Mouse (Mus musculus) G1E (cell line): ENCODE data around the gene Lysmd1. TPM values are rescaled to one million over a fixed set of nuclear protein-coding genes. Genes with fewer than 3 reads are reported as not detected.
A peak's percentile ranks its signal among the peaks of the same experiment; 100 is the strongest.

ENCODE experiments used
- ATAC-seq: 2 replicates; pipeline ENCODE4 v1.8.0; 2016; ENCODE audit warnings: mild to moderate bottlenecking; ENCODE audit not compliant: insufficient number of reproducible peaks, poor library complexity, low FRiP score, severe bottlenecking; ENCODE audit errors: extremely low read depth
- DNase-seq: peaks from one replicate; pipeline ENCODE4 v3.0.0; 2012; ENCODE audit warnings: low spot score
- H3K27me3 ChIP-seq: 2 replicates; pipeline ENCODE4 v1.6.1; 2012; ENCODE audit warnings: mild to moderate bottlenecking, low read length, inconsistent platforms; ENCODE audit not compliant: insufficient read depth
- H3K36me3 ChIP-seq: replicated peaks from 2 replicates; pipeline ENCODE3; 2012; ENCODE audit warnings: mild to moderate bottlenecking, inconsistent platforms
- H3K4me1 ChIP-seq: 2 replicates; pipeline ENCODE4 v1.6.1; 2012; ENCODE audit warnings: low read depth, low read length, inconsistent platforms, mixed read lengths; ENCODE audit not compliant: insufficient read depth
- H3K4me3 ChIP-seq: 2 replicates; pipeline ENCODE4 v1.5.1; 2012; ENCODE audit warnings: low read depth, mild to moderate bottlenecking, inconsistent platforms, low read length, moderate library complexity, mixed read lengths
- H3K9me3 ChIP-seq: replicated peaks from 2 replicates; pipeline ENCODE4 v1.6.1; 2012; ENCODE audit warnings: inconsistent platforms
- CTCF ChIP-seq: IDR thresholded peaks from 2 replicates; pipeline ENCODE4 v1.5.1; 2012; ENCODE audit warnings: low read depth, low read length, inconsistent platforms, mixed read lengths
- GATA1 ChIP-seq: IDR thresholded peaks from 2 replicates; pipeline ENCODE4 v1.6.1; 2012; ENCODE audit warnings: borderline replicate concordance, low read length, inconsistent platforms, mixed read lengths
- GATA2 ChIP-seq: IDR thresholded peaks from 2 replicates; pipeline ENCODE4 v1.6.1; 2012; ENCODE audit warnings: low read depth, low read length, inconsistent platforms, borderline replicate concordance
- POLR2AphosphoS5 ChIP-seq: IDR thresholded peaks from 2 replicates; pipeline ENCODE4 v1.6.1; 2012; ENCODE audit warnings: low read depth, low read length, inconsistent platforms; ENCODE audit not compliant: insufficient replicate concordance
- TAL1 ChIP-seq: conservative IDR thresholded peaks from 2 replicates; pipeline ENCODE4 v1.6.1; 2012; ENCODE audit warnings: low read depth, low read length, inconsistent platforms, mixed read lengths
- polyA plus RNA-seq: library from polyadenylated mRNA; stranded (reverse); fragments of >175 nt; gene quantifications from 2 replicates; pipeline ENCODE4 v1.2.3, GENCODE M21; 2012
- total RNA-seq, 2 experiments: library from RNA; stranded (forward) in 1 of 2; stranded (reverse) in 1 of 2; fragments of 200-1000 nt in 1 of 2; fragments of >200 nt in 1 of 2; fragmentation: Nextera tagmentation in 1 of 2; gene quantifications; 2 replicates each; pipeline ENCODE4 v1.2.3; 2014 to 2017

The Lysmd1 gene
- total and polyA plus RNA-seq, 3 experiments: 5.9 to 11.1 (median 7.4) TPM

DNA sequence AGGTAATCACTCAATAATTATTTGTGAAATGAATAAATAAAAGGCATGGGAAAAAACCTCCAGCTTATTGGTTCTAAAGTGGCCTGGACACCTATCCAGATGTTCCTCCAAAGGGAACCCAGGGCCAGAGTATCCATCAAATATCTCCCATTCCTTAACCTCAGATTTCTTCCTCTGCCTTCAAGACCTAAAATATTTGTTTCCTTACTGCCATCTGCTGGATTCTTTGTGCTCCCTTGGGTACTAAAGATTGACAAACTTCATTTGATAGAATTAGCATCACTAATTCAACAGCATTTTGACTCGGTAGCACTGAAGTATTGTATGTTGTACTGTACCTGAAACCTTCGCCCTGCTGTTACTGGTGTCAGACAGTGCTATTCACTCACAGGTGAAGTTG lies 26.0 kb upstream of the Lysmd1 start:
- H3K4me3 ChIP-seq: no peak overlapping the region
- no peak for DNase-seq
- no peaks in the 10 kb centered on the region for H3K27me3 ChIP-seq
- ATAC-seq: no peak
- no peaks in the 10 kb centered on the region for H3K9me3 ChIP-seq
- H3K4me1 ChIP-seq: peaks cover 46% of the 10 kb centered on the region
- H3K36me3 ChIP-seq: peaks cover 18% of the 10 kb centered on the region
- TF ChIP-seq GATA2 (no peak), GATA1 (no peak), CTCF (no peak), TAL1 (no peak)

DNA sequence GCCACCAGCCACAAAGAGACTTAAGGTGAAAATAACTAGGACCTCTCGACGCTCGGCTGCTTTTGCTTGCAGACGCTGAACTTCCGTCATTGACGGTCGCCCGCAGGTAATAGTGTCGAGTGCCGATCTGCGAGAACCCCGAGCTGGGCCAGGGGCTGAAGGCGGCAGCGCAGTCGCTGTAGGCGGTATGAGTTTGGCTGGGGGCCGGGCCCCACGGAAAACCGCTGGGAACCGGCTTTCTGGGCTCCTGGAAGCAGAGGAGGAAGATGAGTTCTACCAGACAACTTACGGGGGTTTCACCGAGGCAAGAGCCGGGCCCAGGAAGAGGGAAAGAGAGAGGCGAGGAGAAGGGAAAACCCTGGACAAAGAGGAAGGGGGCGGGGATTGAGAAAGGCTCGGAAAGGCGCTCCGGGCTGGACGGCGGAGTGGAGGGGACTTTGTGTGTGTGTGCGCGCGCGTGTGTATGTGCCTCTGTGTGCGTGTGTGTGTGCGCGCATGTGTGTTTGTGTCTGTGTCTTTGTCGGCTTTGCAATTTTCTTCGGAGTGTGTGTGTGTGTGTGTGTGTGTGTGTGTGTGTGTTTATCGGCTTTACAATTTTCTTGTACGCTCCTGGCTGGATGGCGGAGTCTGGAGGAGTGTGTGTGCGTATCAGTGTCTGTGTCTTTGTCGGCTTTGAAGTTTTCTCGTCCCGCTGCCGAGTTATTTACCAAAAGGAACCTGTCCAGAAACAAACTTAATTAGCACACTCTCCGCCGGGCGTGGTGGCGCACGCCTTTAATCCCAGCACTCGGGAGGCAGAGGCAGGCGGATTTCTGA lies 22.8 kb upstream of the Lysmd1 start, which contains the start of gene Vps72:
TSS of gene Vps72 (plus strand) at position 112 of the 816 bp plus-strand sequence.
- peak within 1 kb of the TSS; percentile 81 for H3K4me3 ChIP-seq
- TF ChIP-seq CTCF (no peak), GATA2 (no peak), GATA1 (no peak), POLR2AphosphoS5 (no peak), TAL1 (no peak)
- peaks cover 29% of the 10 kb centered on the region for H3K36me3 ChIP-seq
- H3K4me1 ChIP-seq: peaks cover 36% of the 10 kb centered on the region
- no peaks in the 10 kb centered on the region for H3K9me3 ChIP-seq
- DNase-seq (peak; percentile 77), ATAC-seq (peak; percentile 46)
- H3K27me3 ChIP-seq: no peaks in the 10 kb centered on the region

- ATAC-seq: no peak
- Histone ChIP-seq H3K27me3 (no peaks in the 10 kb centered on the region), H3K4me1 (peaks cover 31% of the 10 kb centered on the region), H3K4me3 (no peak overlapping the region), H3K36me3 (peaks cover 42% of the 10 kb centered on the region), H3K9me3 (no peaks in the 10 kb centered on the region)
- DNase-seq: no peak
- TF ChIP-seq POLR2AphosphoS5: no peak
- TF ChIP-seq CTCF: no peak
- no peak for TF ChIP-seq GATA2
- TF ChIP-seq GATA1: no peak
- no peak for TF ChIP-seq TAL1
These were observed 21.1 kb upstream of the Lysmd1 start for GRCm38 (mm10) chr3:95112760-95113159.

GRCm38 (mm10) chr3:95117751-95118150 lies 16.1 kb upstream of the Lysmd1 start:
- TF ChIP-seq TAL1: no peak
- TF ChIP-seq CTCF: no peak
- TF ChIP-seq POLR2AphosphoS5: no peak
- TF ChIP-seq GATA2: no peak
- no peak for TF ChIP-seq GATA1
- H3K27me3 ChIP-seq: no peaks in the 10 kb centered on the region
- no peak for ATAC-seq
- H3K9me3 ChIP-seq: no peaks in the 10 kb centered on the region
- DNase-seq: no peak
- no peak overlapping the region for H3K4me3 ChIP-seq
- H3K36me3 ChIP-seq: peaks cover 84% of the 10 kb centered on the region
- H3K4me1 ChIP-seq: peaks cover 7% of the 10 kb centered on the region; the same call in 1 of the 2 replicates

DNA sequence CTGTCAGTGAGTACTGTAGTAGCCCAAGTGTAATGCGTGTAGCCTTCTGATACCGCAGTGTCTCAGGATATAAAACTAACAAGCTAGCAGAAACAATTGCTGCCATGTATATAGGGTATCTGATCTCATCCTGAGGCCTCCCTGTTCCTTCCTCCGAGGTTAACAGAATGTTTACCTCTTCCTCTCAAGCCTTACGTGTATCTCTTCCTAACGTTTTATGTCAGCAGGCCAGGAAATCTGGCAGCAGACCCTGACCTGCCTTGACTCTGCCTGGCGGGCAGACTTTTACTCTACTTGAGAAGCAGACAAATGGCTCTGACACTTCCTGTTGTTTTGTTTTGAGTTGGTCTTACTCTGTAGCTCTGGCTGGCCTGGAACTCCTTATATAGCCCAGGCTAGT lies 12.3 kb upstream of the Lysmd1 start:
- Histone ChIP-seq H3K4me1 (peaks cover 6% of the 10 kb centered on the region), H3K36me3 (peaks cover 92% of the 10 kb centered on the region)

GRCm38 (mm10) chr3:95124246-95124645 lies 9.6 kb upstream of the Lysmd1 start, which contains the start of gene Tmod4:
Tmod4 (plus strand) TSS chr3:95124476.
- Histone ChIP-seq H3K4me3 (no peak within 1 kb of the TSS), H3K9me3 (no peaks in the 10 kb centered on the region), H3K36me3 (peaks cover 90% of the 10 kb centered on the region), H3K4me1 (peaks cover 8% of the 10 kb centered on the region), H3K27me3 (no peaks in the 10 kb centered on the region)
- ATAC-seq: peak; percentile 15; the same call in 1 of the 2 replicates
- peak; percentile 48 for DNase-seq
- TF ChIP-seq CTCF (peak; percentile 91), GATA2 (no peak)

More for the DNA sequence above, 12.3 kb upstream of the Lysmd1 start:
- no peak for TF ChIP-seq GATA2
- no peak for TF ChIP-seq GATA1
- TF ChIP-seq TAL1: no peak
- no peak for TF ChIP-seq POLR2AphosphoS5
- TF ChIP-seq CTCF: no peak
- ATAC-seq (no peak), DNase-seq (no peak)
- H3K4me3 ChIP-seq: no peak overlapping the region
- no peaks in the 10 kb centered on the region for H3K27me3 ChIP-seq
- no peaks in the 10 kb centered on the region for H3K9me3 ChIP-seq
